Mouse (Mus musculus): ENCODE measurements around the gene Slc7a7. TPM values are rescaled to one million over a fixed set of nuclear protein-coding genes. Genes with fewer than 3 reads are reported as not detected.

Gene Slc7a7
- polyA plus RNA-seq, 1 experiment from 2014 or later = 4.3 TPM

DNA sequence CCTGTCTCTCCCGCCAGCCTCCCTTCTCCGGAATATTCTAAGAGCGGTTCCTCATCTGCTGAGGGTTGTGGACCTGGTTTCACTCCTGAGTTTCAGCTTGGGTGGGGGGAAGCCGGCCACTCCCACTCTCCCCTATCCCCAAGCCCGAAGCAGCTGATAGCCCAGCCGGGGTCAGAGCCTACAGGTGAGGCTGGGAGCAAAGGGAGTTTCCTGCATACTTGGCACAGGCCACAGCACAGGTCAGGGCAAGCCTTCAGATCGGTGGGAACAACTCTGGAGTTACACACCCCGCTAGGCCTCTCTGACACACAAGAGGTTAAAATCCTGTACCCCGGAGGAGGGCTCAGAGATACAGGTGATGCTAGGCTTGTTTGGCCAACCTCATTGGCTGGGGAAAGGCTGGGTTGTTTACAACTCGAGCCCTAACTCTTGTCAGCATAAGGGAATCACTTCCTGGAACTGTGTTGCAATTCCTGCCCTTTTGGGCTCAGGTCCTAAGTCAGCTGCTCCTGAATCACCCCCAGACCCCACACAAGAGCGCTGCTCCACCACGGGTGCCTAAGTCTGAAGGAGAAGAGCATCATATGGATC lies 16.5 kb upstream of the Slc7a7 start:
- no peaks in the 10 kb centered on the region for H3K27me3 ChIP-seq (ENCODE audit: control insufficient read depth, insufficient read depth, low read depth, low read length)
- no peak for ATAC-seq
- H3K36me3 ChIP-seq (ENCODE audit: control insufficient read depth, insufficient read depth, low read length) = no peaks in the 10 kb centered on the region
- no peak overlapping the region for H3K9ac ChIP-seq (ENCODE audit: low read depth, low read length)
- H3K4me1 ChIP-seq (ENCODE audit: control insufficient read depth, insufficient read depth, low read length) = peaks cover 20% of the 10 kb centered on the region
- H3K27ac ChIP-seq (ENCODE audit: low read length) = peak overlapping the region; percentile 51
- peak overlapping the region; percentile 88 for H3K4me2 ChIP-seq (ENCODE audit: low read length)
- no peaks in the 10 kb centered on the region for H3K9me3 ChIP-seq (replicated peaks; ENCODE audit: control insufficient read depth, low read length, poor library complexity, severe bottlenecking)
- H3K4me3 ChIP-seq (ENCODE audit: low read depth, low read length) = peak overlapping the region; percentile 55
- 67% methylated on average over 12 of the region's 12 CpGs for WGBS

GRCm38 (mm10) chr14:54432837-54433830 lies 15.6 kb upstream of the Slc7a7 start:
- Histone ChIP-seq H3K36me3 (ENCODE audit: control insufficient read depth, insufficient read depth, low read length) (no peaks in the 10 kb centered on the region), H3K9me3 (replicated peaks; ENCODE audit: control insufficient read depth, low read length, poor library complexity, severe bottlenecking) (no peaks in the 10 kb centered on the region), H3K9ac (ENCODE audit: low read depth, low read length) (peak overlapping the region; percentile 76), H3K27ac (ENCODE audit: low read length) (peak overlapping the region; percentile 79), H3K4me3 (ENCODE audit: low read depth, low read length) (peak overlapping the region; percentile 55), H3K4me1 (ENCODE audit: control insufficient read depth, insufficient read depth, low read length) (peaks cover 20% of the 10 kb centered on the region), H3K27me3 (ENCODE audit: control insufficient read depth, insufficient read depth, low read depth, low read length) (no peaks in the 10 kb centered on the region), H3K4me2 (ENCODE audit: low read length) (peak overlapping the region; percentile 88)
- ATAC-seq = peak; percentile 43; the same call in 1 of the 2 replicates
- 34% methylated on average over 17 of the region's 17 CpGs for WGBS

GRCm38 (mm10) chr14:54432078-54432836 lies 14.7 kb upstream of the Slc7a7 start:
- peak overlapping the region; percentile 79 for H3K27ac ChIP-seq (ENCODE audit: low read length)
- peaks cover 29% of the 10 kb centered on the region for H3K4me1 ChIP-seq (ENCODE audit: control insufficient read depth, insufficient read depth, low read length)
- WGBS = 2% methylated on average over 48 of the region's 54 CpGs
- H3K4me2 ChIP-seq (ENCODE audit: low read length) = peak overlapping the region; percentile 88
- no peaks in the 10 kb centered on the region for H3K9me3 ChIP-seq (replicated peaks; ENCODE audit: control insufficient read depth, low read length, poor library complexity, severe bottlenecking)
- H3K9ac ChIP-seq (ENCODE audit: low read depth, low read length) = peak overlapping the region; percentile 76
- no peaks in the 10 kb centered on the region for H3K36me3 ChIP-seq (ENCODE audit: control insufficient read depth, insufficient read depth, low read length)
- peak overlapping the region; percentile 55 for H3K4me3 ChIP-seq (ENCODE audit: low read depth, low read length)
- no peaks in the 10 kb centered on the region for H3K27me3 ChIP-seq (ENCODE audit: control insufficient read depth, insufficient read depth, low read depth, low read length)
- peak; percentile 30; the same call in 1 of the 2 replicates for ATAC-seq

DNA sequence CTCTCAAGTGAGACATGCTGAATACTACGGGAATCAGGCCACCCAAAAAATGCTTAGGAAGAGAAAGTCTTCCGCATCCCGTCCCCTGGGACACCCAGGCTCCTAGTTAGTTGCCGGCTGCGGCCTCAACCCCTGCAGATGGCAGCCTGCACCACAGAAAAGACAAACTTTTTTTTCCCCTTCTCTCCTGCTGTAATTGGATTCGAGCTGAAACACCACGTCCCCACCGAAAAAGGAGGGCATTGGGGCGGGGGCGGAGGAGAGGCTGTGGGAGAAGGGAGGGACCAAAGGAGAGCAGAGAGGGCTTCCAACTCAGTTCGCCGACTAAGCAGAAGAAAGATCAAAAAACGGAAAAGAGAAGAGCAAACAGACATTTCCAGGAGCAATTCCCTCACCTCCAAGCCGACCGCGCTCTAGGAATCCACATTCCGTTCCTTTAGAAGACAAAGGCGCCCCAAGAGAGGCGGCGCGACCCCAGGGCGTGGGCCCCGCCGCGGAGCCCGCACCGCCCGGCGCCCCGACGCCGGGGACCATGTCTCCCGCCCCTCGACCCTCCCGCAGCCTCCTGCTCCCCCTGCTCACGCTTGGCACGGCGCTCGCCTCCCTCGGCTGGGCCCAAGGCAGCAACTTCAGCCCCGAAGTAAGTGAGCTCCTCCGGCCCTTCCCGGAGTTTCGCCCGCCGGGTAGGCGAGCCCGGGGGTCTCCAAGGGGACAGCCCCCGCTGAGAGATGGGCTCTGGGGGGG lies 13.9 kb upstream of the Slc7a7 start, which contains the start of gene Mmp14:
Gene Mmp14 (plus strand): TSS at position 279 of the 744 bp plus-strand sequence.
- no peaks in the 10 kb centered on the region for H3K27me3 ChIP-seq (ENCODE audit: control insufficient read depth, insufficient read depth, low read depth, low read length)
- under 1% methylated on average over 42 of the region's 49 CpGs for WGBS
- ATAC-seq = peak; percentile 23; the same call in 1 of the 2 replicates
- peak within 1 kb of the TSS; percentile 79 for H3K27ac ChIP-seq (ENCODE audit: low read length)
- peak within 1 kb of the TSS; percentile 76 for H3K9ac ChIP-seq (ENCODE audit: low read depth, low read length)
- H3K4me2 ChIP-seq (ENCODE audit: low read length) = peak within 1 kb of the TSS; percentile 88
- H3K4me3 ChIP-seq (ENCODE audit: low read depth, low read length) = peak within 1 kb of the TSS; percentile 55
- H3K36me3 ChIP-seq (ENCODE audit: control insufficient read depth, insufficient read depth, low read length) = no peaks in the 10 kb centered on the region
- H3K9me3 ChIP-seq (replicated peaks; ENCODE audit: control insufficient read depth, low read length, poor library complexity, severe bottlenecking) = no peaks in the 10 kb centered on the region
- peaks cover 29% of the 10 kb centered on the region for H3K4me1 ChIP-seq (ENCODE audit: control insufficient read depth, insufficient read depth, low read length)

- H3K36me3 ChIP-seq (ENCODE audit: control insufficient read depth, insufficient read depth, low read length) = no peaks in the 10 kb centered on the region
- peak overlapping the region; percentile 55 for H3K4me3 ChIP-seq (ENCODE audit: low read depth, low read length)
- H3K27me3 ChIP-seq (ENCODE audit: control insufficient read depth, insufficient read depth, low read depth, low read length) = no peaks in the 10 kb centered on the region
- 3% methylated on average over 18 of the region's 18 CpGs for WGBS
- peak overlapping the region; percentile 76 for H3K9ac ChIP-seq (ENCODE audit: low read depth, low read length)
- H3K9me3 ChIP-seq (replicated peaks; ENCODE audit: control insufficient read depth, low read length, poor library complexity, severe bottlenecking) = no peaks in the 10 kb centered on the region
- H3K4me2 ChIP-seq (ENCODE audit: low read length) = peak overlapping the region; percentile 88
- H3K4me1 ChIP-seq (ENCODE audit: control insufficient read depth, insufficient read depth, low read length) = peaks cover 34% of the 10 kb centered on the region
- peak overlapping the region; percentile 79 for H3K27ac ChIP-seq (ENCODE audit: low read length)
- ATAC-seq = no peak
These were observed 13.0 kb upstream of the Slc7a7 start for GRCm38 (mm10) chr14:54430406-54431145.

- H3K9ac ChIP-seq (ENCODE audit: low read depth, low read length) = no peak overlapping the region
- H3K36me3 ChIP-seq (ENCODE audit: control insufficient read depth, insufficient read depth, low read length) = no peaks in the 10 kb centered on the region
- H3K9me3 ChIP-seq (replicated peaks; ENCODE audit: control insufficient read depth, low read length, poor library complexity, severe bottlenecking) = no peaks in the 10 kb centered on the region
- WGBS = 67% methylated on average over 7 of the region's 7 CpGs
- H3K27ac ChIP-seq (ENCODE audit: low read length) = no peak overlapping the region
- ATAC-seq = no peak
- peaks cover 35% of the 10 kb centered on the region for H3K4me1 ChIP-seq (ENCODE audit: control insufficient read depth, insufficient read depth, low read length)
- no peak overlapping the region for H3K4me3 ChIP-seq (ENCODE audit: low read depth, low read length)
- H3K4me2 ChIP-seq (ENCODE audit: low read length) = peak overlapping the region; percentile 88; the same call in 1 of the 2 replicates
- H3K27me3 ChIP-seq (ENCODE audit: control insufficient read depth, insufficient read depth, low read depth, low read length) = no peaks in the 10 kb centered on the region
These were observed 11.9 kb upstream of the Slc7a7 start for GRCm38 (mm10) chr14:54429332-54430093.

DNA sequence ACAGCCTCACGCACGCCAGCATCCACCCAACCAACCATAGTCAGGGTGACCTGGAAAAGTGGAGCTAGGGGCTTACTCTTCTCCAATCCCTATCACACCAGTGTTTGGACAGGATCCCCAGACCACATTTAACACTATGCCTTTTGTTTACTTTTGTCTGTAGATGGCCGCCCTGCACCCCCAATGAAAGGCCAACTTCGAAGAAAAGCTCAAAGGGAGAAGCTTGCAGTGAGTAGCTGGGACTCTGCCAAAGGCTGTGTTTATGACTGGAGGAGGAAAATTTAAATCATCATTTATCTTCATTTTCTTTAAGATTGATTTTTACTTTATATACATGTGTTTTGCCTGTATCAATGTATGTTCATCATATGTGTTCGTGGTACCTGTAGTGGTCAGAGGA lies 10.8 kb upstream of the Slc7a7 start:
- WGBS = 92% methylated on average over 5 of the region's 5 CpGs
- no peak overlapping the region for H3K4me2 ChIP-seq (ENCODE audit: low read length)
- no peaks in the 10 kb centered on the region for H3K36me3 ChIP-seq (ENCODE audit: control insufficient read depth, insufficient read depth, low read length)
- no peaks in the 10 kb centered on the region for H3K27me3 ChIP-seq (ENCODE audit: control insufficient read depth, insufficient read depth, low read depth, low read length)
- no peak overlapping the region for H3K4me3 ChIP-seq (ENCODE audit: low read depth, low read length)
- H3K9ac ChIP-seq (ENCODE audit: low read depth, low read length) = no peak overlapping the region
- H3K27ac ChIP-seq (ENCODE audit: low read length) = no peak overlapping the region
- peaks cover 35% of the 10 kb centered on the region for H3K4me1 ChIP-seq (ENCODE audit: control insufficient read depth, insufficient read depth, low read length)
- H3K9me3 ChIP-seq (replicated peaks; ENCODE audit: control insufficient read depth, low read length, poor library complexity, severe bottlenecking) = no peaks in the 10 kb centered on the region
- ATAC-seq = no peak

Measured in midbrain, embryonic 16.5 days (tissue).